Mouse (Mus musculus) stomach, embryonic 14.5 days (tissue): ENCODE data around the gene Slc4a5. TPM values are rescaled to one million over a fixed set of nuclear protein-coding genes. Genes with fewer than 3 reads are reported as not detected.

Experiments used
- ATAC-seq: fragments of 200-750 bp; cut with Nextera tagmentation; 2 replicates; pipeline ENCODE4 v1.8.0; 2017; ENCODE audit warnings: low read depth, moderate TSS enrichment; ENCODE audit not compliant: insufficient number of reproducible peaks, insufficient read depth, low FRiP score
- H3K27ac ChIP-seq: fragments of 300-500 bp; sonication (generic); 2 replicates; pipeline ENCODE4 v1.5.1; 2014; ENCODE audit warnings: mild to moderate bottlenecking, low read length, moderate library complexity, mixed read lengths
- H3K27me3 ChIP-seq: fragments of 300-500 bp; sonication (generic); 2 replicates; pipeline ENCODE4 v1.6.1; 2014; ENCODE audit warnings: low read length, control low read depth, mixed read lengths; ENCODE audit not compliant: control insufficient read depth, insufficient read depth
- H3K36me3 ChIP-seq: fragments of 300-500 bp; sonication (generic); 2 replicates; pipeline ENCODE4 v1.6.1; 2014; ENCODE audit warnings: mild to moderate bottlenecking, control low read depth, low read length, moderate library complexity, mixed read lengths; ENCODE audit not compliant: control insufficient read depth, insufficient read depth
- H3K4me1 ChIP-seq: fragments of 300-500 bp; sonication (generic); 2 replicates; pipeline ENCODE4 v1.6.1; 2014; ENCODE audit warnings: low read length, control low read depth, mixed read lengths; ENCODE audit not compliant: control insufficient read depth, insufficient read depth
- H3K4me2 ChIP-seq: fragments of 300-500 bp; sonication (generic); replicated peaks from 2 replicates; pipeline ENCODE4 v1.6.1; 2014; ENCODE audit warnings: low read depth, low read length, control low read depth
- H3K4me3 ChIP-seq: fragments of 300-500 bp; sonication (generic); 2 replicates; pipeline ENCODE4 v1.5.1; 2014; ENCODE audit warnings: low read depth, low read length, control low read depth
- H3K9ac ChIP-seq: fragments of 300-500 bp; sonication (generic); replicated peaks from 2 replicates; pipeline ENCODE4 v1.6.1; 2014; ENCODE audit warnings: low read depth, mild to moderate bottlenecking, control low read depth, low read length, moderate library complexity, mixed read lengths
- H3K9me3 ChIP-seq: fragments of 300-500 bp; sonication (generic); 2 replicates; pipeline ENCODE4 v1.6.1; 2016; ENCODE audit warnings: low read depth, low read length, control low read depth; ENCODE audit not compliant: control insufficient read depth
- WGBS: fragments of 180-500 bp; shearing (Covaris S2); extraction: QIAGEN DNeasy Blood & Tissue Kit; methylation state at CpG from one replicate; pipeline ENCODE4 v1.1.7; 2014; 5-methylcytosine and 5-hydroxymethylcytosine counted together
- polyA plus RNA-seq: library from polyadenylated mRNA; unstranded; fragments of >200 nt; fragmentation: Nextera tagmentation; extraction: Ambion mirVana; gene quantifications from 2 replicates; pipeline ENCODE4 v1.2.1, GENCODE M21; 2014

The Slc4a5 gene
- polyA plus RNA-seq, 1 experiment from 2014 or later = 0.38 TPM

- H3K36me3 ChIP-seq = no peaks in the 10 kb centered on the region
- 64% methylated on average over 2 of the region's 2 CpGs for WGBS
- ATAC-seq = no peak
Measured at GRCm38 (mm10) chr6:83322794-83323193, 103.2 kb downstream of the Slc4a5 start.

GRCm38 (mm10) chr6:83323652-83324419, 104.2 kb downstream of the Slc4a5 start:
- ATAC-seq = no peak

More at GRCm38 (mm10) chr6:83322794-83323193, 103.2 kb downstream of the Slc4a5 start:
- no peak overlapping the region for H3K27ac ChIP-seq
- no peak overlapping the region for H3K9ac ChIP-seq
- H3K9me3 ChIP-seq = no peaks in the 10 kb centered on the region
- peaks cover 9% of the 10 kb centered on the region; the same call in 1 of the 2 replicates for H3K4me1 ChIP-seq
- no peak overlapping the region for H3K4me3 ChIP-seq
- H3K27me3 ChIP-seq = no peaks in the 10 kb centered on the region
- H3K4me2 ChIP-seq = no peak overlapping the region

GRCm38 (mm10) chr6:83325525-83326393, 106.1 kb downstream of the Slc4a5 start, which contains the start of the genes Mthfd2 and Mob1a:
Gene Mthfd2, minus strand, starts transcription at chr6:83325908.
Gene Mob1a, plus strand, starts transcription at chr6:83326016.
- Histone ChIP-seq H3K4me3 (peak within 1 kb of the TSS; percentile 94), H3K9me3 (no peaks in the 10 kb centered on the region), H3K4me2 (peak within 1 kb of the TSS; percentile 82), H3K27me3 (no peaks in the 10 kb centered on the region), H3K27ac (peak within 1 kb of the TSS; percentile 93), H3K4me1 (peaks cover 9% of the 10 kb centered on the region; the same call in 1 of the 2 replicates), H3K9ac (peak within 1 kb of the TSS; percentile 80), H3K36me3 (peaks cover 8% of the 10 kb centered on the region)
- ATAC-seq = peak; percentile 96
- WGBS = under 1% methylated on average over 65 of the region's 65 CpGs

More at GRCm38 (mm10) chr6:83323652-83324419, 104.2 kb downstream of the Slc4a5 start:
- no peak overlapping the region for H3K4me2 ChIP-seq
- H3K27me3 ChIP-seq = no peaks in the 10 kb centered on the region
- H3K9me3 ChIP-seq = no peaks in the 10 kb centered on the region
- peaks cover 9% of the 10 kb centered on the region; the same call in 1 of the 2 replicates for H3K4me1 ChIP-seq
- H3K9ac ChIP-seq = no peak overlapping the region
- WGBS = 57% methylated on average over 8 of the region's 8 CpGs
- H3K27ac ChIP-seq = no peak overlapping the region
- no peaks in the 10 kb centered on the region; the same call in 1 of the 2 replicates for H3K36me3 ChIP-seq
- no peak overlapping the region for H3K4me3 ChIP-seq

- Histone ChIP-seq H3K9me3 (no peaks in the 10 kb centered on the region), H3K9ac (peak overlapping the region; percentile 80), H3K27ac (peak overlapping the region; percentile 93), H3K4me2 (peak overlapping the region; percentile 56), H3K27me3 (no peaks in the 10 kb centered on the region), H3K4me1 (peaks cover 9% of the 10 kb centered on the region; the same call in 1 of the 2 replicates), H3K4me3 (peak overlapping the region; percentile 94), H3K36me3 (peaks cover 13% of the 10 kb centered on the region)
- WGBS = 5% methylated on average over 6 of the region's 6 CpGs
- no peak for ATAC-seq
Measured at GRCm38 (mm10) chr6:83326394-83326736, 106.7 kb downstream of the Slc4a5 start.

GRCm38 (mm10) chr6:83326761-83327160, 107.1 kb downstream of the Slc4a5 start:
- Histone ChIP-seq H3K27ac (no peak overlapping the region), H3K4me3 (peak overlapping the region; percentile 94), H3K9me3 (no peaks in the 10 kb centered on the region), H3K9ac (peak overlapping the region; percentile 80), H3K4me1 (peaks cover 9% of the 10 kb centered on the region; the same call in 1 of the 2 replicates), H3K27me3 (no peaks in the 10 kb centered on the region), H3K4me2 (peak overlapping the region; percentile 56), H3K36me3 (peaks cover 17% of the 10 kb centered on the region)
- no peak for ATAC-seq
- WGBS = 53% methylated on average over 6 of the region's 6 CpGs

GRCm38 (mm10) chr6:83327591-83328190, 108.1 kb downstream of the Slc4a5 start:
- peaks cover 9% of the 10 kb centered on the region; the same call in 1 of the 2 replicates for H3K4me1 ChIP-seq
- WGBS = 92% methylated on average over 3 of the region's 3 CpGs
- ATAC-seq = no peak
- H3K4me3 ChIP-seq = no peak overlapping the region
- no peak overlapping the region for H3K4me2 ChIP-seq
- no peak overlapping the region for H3K9ac ChIP-seq
- H3K27ac ChIP-seq = no peak overlapping the region
- no peaks in the 10 kb centered on the region for H3K27me3 ChIP-seq
- H3K36me3 ChIP-seq = peaks cover 23% of the 10 kb centered on the region
- H3K9me3 ChIP-seq = no peaks in the 10 kb centered on the region

GRCm38 (mm10) chr6:83341387-83341786, 121.8 kb downstream of the Slc4a5 start:
- no peak for ATAC-seq
- peaks cover 55% of the 10 kb centered on the region for H3K36me3 ChIP-seq
- H3K27ac ChIP-seq = no peak overlapping the region
- no peak overlapping the region for H3K4me3 ChIP-seq
- H3K9me3 ChIP-seq = no peaks in the 10 kb centered on the region
- 80% methylated on average over 3 of the region's 3 CpGs for WGBS
- H3K4me1 ChIP-seq = no peaks in the 10 kb centered on the region
- H3K4me2 ChIP-seq = no peak overlapping the region
- H3K9ac ChIP-seq = no peak overlapping the region
- H3K27me3 ChIP-seq = no peaks in the 10 kb centered on the region

- H3K4me3 ChIP-seq = no peak overlapping the region
- no peak for ATAC-seq
- no peak overlapping the region for H3K4me2 ChIP-seq
- H3K9ac ChIP-seq = no peak overlapping the region
- no peaks in the 10 kb centered on the region for H3K4me1 ChIP-seq
- 96% methylated on average over 2 of the region's 2 CpGs for WGBS
- H3K27ac ChIP-seq = no peak overlapping the region
- no peaks in the 10 kb centered on the region for H3K9me3 ChIP-seq
- peaks cover 52% of the 10 kb centered on the region for H3K36me3 ChIP-seq
- H3K27me3 ChIP-seq = no peaks in the 10 kb centered on the region
Measured at GRCm38 (mm10) chr6:83342957-83343356, 123.3 kb downstream of the Slc4a5 start.
